Mouse (Mus musculus) forebrain, embryonic 12.5 days (tissue): ENCODE data around the gene Vipr1. TPM values are rescaled to one million over a fixed set of nuclear protein-coding genes. Genes with fewer than 3 reads are reported as not detected.

Experiments
- ATAC-seq: fragments of 200-750 bp; cut with Nextera tagmentation; 2 replicates; pipeline ENCODE4 v1.8.0; 2017; ENCODE audit warnings: moderate TSS enrichment; ENCODE audit not compliant: low FRiP score
- H3K27ac ChIP-seq: fragments of 300-500 bp; sonication (generic); 2 replicates; pipeline ENCODE4 v1.5.1; 2016; ENCODE audit warnings: mild to moderate bottlenecking
- H3K27me3 ChIP-seq: fragments of 300-500 bp; sonication (generic); 2 replicates; pipeline ENCODE4 v1.6.1; 2016; ENCODE audit warnings: mild to moderate bottlenecking
- H3K36me3 ChIP-seq: fragments of 300-500 bp; sonication (generic); replicated peaks from 2 replicates; pipeline ENCODE4 v1.6.1; 2016; ENCODE audit warnings: mild to moderate bottlenecking
- H3K4me1 ChIP-seq: fragments of 300-500 bp; sonication (generic); 2 replicates; pipeline ENCODE4 v1.6.1; 2016
- H3K4me2 ChIP-seq: fragments of 300-500 bp; sonication (generic); 2 replicates; pipeline ENCODE4 v1.6.1; 2016; ENCODE audit warnings: mild to moderate bottlenecking, moderate library complexity
- H3K4me3 ChIP-seq: fragments of 300-500 bp; sonication (generic); replicated peaks from 2 replicates; pipeline ENCODE4 v1.5.1; 2016; ENCODE audit warnings: mild to moderate bottlenecking
- H3K9ac ChIP-seq: fragments of 300-500 bp; sonication (generic); 2 replicates; pipeline ENCODE4 v1.6.1; 2016; ENCODE audit warnings: mild to moderate bottlenecking
- H3K9me3 ChIP-seq: fragments of 300-500 bp; sonication (generic); 2 replicates; pipeline ENCODE4 v1.6.1; 2016
- WGBS: fragments of 180-500 bp; shearing (Covaris S2); methylation state at CpG from one replicate; pipeline ENCODE4 v1.1.7; 2016; 5-methylcytosine and 5-hydroxymethylcytosine counted together
- polyA plus RNA-seq: library from polyadenylated mRNA; unstranded; fragments of >200 nt; fragmentation: Nextera tagmentation; extraction: Ambion mirVana; gene quantifications from 2 replicates; pipeline ENCODE4 v1.2.1, GENCODE M21; 2016

Gene Vipr1
- polyA plus RNA-seq, 1 experiment from 2014 or later: 0.50 TPM

DNA sequence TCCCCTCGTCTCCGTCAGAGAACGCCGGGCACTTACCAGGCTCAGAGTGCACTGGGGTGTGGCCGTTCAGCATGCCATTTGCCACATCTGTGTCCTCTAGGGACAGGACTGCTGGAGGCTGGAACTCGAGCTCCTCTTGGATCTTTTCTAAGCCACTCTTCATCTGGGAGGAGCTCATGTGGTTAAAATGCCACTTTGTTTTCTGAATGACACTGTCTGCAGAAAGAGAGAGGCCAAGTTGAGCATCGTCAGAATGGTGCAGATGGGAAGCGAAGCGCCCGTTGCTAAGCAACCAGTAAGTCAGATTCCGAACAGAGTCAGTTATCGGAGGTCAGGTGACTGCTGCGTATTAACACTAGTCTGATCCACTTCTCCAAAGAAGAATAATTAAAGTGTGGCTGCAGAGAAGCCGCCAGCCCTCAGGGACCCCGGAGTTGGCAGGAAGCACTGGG lies 47.7 kb downstream of the Vipr1 start:
- no peaks in the 10 kb centered on the region for H3K9me3 ChIP-seq
- ATAC-seq: peak; percentile 88
- H3K4me1 ChIP-seq: peaks cover 21% of the 10 kb centered on the region
- no peaks in the 10 kb centered on the region for H3K27me3 ChIP-seq
- peak overlapping the region; percentile 73 for H3K27ac ChIP-seq
- no peak overlapping the region for H3K9ac ChIP-seq
- H3K4me3 ChIP-seq: no peak overlapping the region
- peaks cover 74% of the 10 kb centered on the region for H3K36me3 ChIP-seq
- WGBS: 64% methylated on average over 15 of the region's 15 CpGs
- H3K4me2 ChIP-seq: peak overlapping the region; percentile 27; the same call in 1 of the 2 replicates

DNA sequence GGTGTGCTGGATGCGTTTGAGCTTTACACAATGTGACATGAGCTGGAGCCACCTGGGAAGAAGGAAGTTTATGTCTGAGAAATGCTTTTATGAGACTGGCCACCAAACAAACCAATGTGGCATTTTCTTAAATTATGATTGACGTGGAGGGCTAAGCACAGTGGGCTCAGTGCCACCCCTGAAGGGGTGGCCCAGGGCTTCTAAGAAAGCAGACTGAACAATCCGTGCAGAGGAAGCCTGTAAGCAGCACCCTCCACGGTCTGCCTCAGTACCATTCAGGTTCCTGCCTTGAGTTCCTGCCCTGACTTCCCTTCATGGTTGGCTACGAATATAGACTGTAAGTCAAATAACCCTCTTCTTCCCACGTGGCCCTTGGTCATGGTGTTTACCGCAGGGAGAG lies 48.2 kb downstream of the Vipr1 start:
- H3K4me1 ChIP-seq: peaks cover 21% of the 10 kb centered on the region
- no peaks in the 10 kb centered on the region for H3K9me3 ChIP-seq
- H3K4me2 ChIP-seq: no peak overlapping the region
- no peak overlapping the region for H3K9ac ChIP-seq
- H3K36me3 ChIP-seq: peaks cover 74% of the 10 kb centered on the region
- 83% methylated on average over 7 of the region's 7 CpGs for WGBS
- H3K4me3 ChIP-seq: no peak overlapping the region
- H3K27me3 ChIP-seq: no peaks in the 10 kb centered on the region
- ATAC-seq: no peak
- H3K27ac ChIP-seq: peak overlapping the region; percentile 73

- H3K9ac ChIP-seq: no peak overlapping the region
- H3K36me3 ChIP-seq: peaks cover 69% of the 10 kb centered on the region
- no peak overlapping the region for H3K27ac ChIP-seq
- no peak overlapping the region for H3K4me2 ChIP-seq
- no peak overlapping the region for H3K4me3 ChIP-seq
- no peaks in the 10 kb centered on the region for H3K27me3 ChIP-seq
- ATAC-seq: no peak
- H3K9me3 ChIP-seq: no peaks in the 10 kb centered on the region
- WGBS: 81% methylated on average over 12 of the region's 12 CpGs
- peaks cover 19% of the 10 kb centered on the region for H3K4me1 ChIP-seq
These were observed 52.2 kb downstream of the Vipr1 start for GRCm38 (mm10) chr9:121694736-121695135.

GRCm38 (mm10) chr9:121696626-121697025 lies 54.1 kb downstream of the Vipr1 start:
- Histone ChIP-seq H3K9me3 (no peaks in the 10 kb centered on the region), H3K9ac (no peak overlapping the region), H3K4me3 (no peak overlapping the region), H3K4me1 (no peaks in the 10 kb centered on the region), H3K36me3 (peaks cover 55% of the 10 kb centered on the region), H3K27ac (no peak overlapping the region), H3K27me3 (no peaks in the 10 kb centered on the region), H3K4me2 (no peak overlapping the region)
- ATAC-seq: no peak
- WGBS: 98% methylated on average over 9 of the region's 9 CpGs

DNA sequence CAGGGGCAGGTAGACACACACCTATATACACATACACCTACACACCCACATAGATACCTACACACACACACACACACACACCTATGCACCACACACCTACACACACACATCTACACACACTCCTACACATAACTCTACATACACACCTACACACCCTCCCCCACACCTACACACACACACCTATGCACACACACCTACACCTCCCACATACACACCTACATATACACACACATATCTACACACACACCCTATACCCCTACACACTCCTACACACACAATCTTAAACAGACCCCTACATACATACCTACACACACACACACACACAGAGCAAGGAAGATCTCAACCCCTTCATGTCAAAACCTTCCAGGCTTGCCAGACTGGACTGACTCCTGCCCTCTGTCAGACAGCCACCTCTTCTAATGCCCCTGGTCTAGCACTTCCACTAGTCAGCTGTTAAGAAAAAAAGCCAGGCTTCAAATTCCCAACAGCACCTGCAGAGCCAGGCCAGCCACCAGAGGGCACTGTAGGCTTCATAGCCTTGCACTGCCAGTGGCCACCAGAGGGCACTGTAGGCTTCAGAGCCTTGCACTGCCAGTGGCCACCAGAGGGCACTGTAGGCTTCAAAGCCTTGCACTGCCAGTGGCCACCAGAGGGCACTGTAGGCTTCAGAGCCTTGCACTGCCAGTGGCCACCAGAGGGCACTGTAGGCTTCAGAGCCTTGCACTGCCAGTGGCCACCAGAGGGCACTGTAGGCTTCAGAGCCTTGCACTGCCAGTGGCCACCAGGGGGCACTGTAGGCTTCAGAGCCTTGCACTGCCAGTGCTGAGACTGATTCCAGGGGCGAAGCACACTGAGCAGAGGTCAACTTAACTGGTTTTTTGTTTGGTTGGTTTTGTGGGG lies 54.9 kb downstream of the Vipr1 start:
- H3K4me1 ChIP-seq: no peaks in the 10 kb centered on the region
- H3K27me3 ChIP-seq: no peaks in the 10 kb centered on the region
- no peak overlapping the region for H3K9ac ChIP-seq
- no peaks in the 10 kb centered on the region for H3K9me3 ChIP-seq
- no peak overlapping the region for H3K27ac ChIP-seq
- ATAC-seq: 0 out of 2 replicates have a peak, but pooled peaks have one; percentile 30
- peaks cover 52% of the 10 kb centered on the region for H3K36me3 ChIP-seq
- H3K4me2 ChIP-seq: no peak overlapping the region
- 100% methylated on average over 1 of the region's 1 CpGs for WGBS
- H3K4me3 ChIP-seq: no peak overlapping the region

GRCm38 (mm10) chr9:121704261-121704645 lies 61.7 kb downstream of the Vipr1 start:
- WGBS: 42% methylated on average over 11 of the region's 11 CpGs
- Histone ChIP-seq H3K27ac (no peak overlapping the region), H3K9ac (peak overlapping the region; percentile 87), H3K27me3 (0 out of 2 replicates have a peak, but pooled peaks cover 5% of the 10 kb centered on the region), H3K4me2 (peak overlapping the region; percentile 93), H3K9me3 (no peaks in the 10 kb centered on the region), H3K4me3 (peak overlapping the region; percentile 92), H3K36me3 (peaks cover 8% of the 10 kb centered on the region), H3K4me1 (peaks cover 20% of the 10 kb centered on the region)
- ATAC-seq: 0 out of 2 replicates have a peak, but pooled peaks have one; percentile 1

- Histone ChIP-seq H3K9ac (peak within 1 kb of the TSS; percentile 87), H3K9me3 (no peaks in the 10 kb centered on the region), H3K4me1 (peaks cover 23% of the 10 kb centered on the region), H3K27ac (peak within 1 kb of the TSS; percentile 79), H3K4me2 (peak within 1 kb of the TSS; percentile 93), H3K36me3 (peaks cover 4% of the 10 kb centered on the region; the same call in 1 of the 2 replicates), H3K27me3 (0 out of 2 replicates have a peak, but pooled peaks cover 5% of the 10 kb centered on the region), H3K4me3 (peak within 1 kb of the TSS; percentile 92)
- WGBS: 1% methylated on average over 65 of the region's 69 CpGs
- ATAC-seq: peak; percentile 98
These were observed 62.4 kb downstream of the Vipr1 start, which contains the start of gene Sec22c for GRCm38 (mm10) chr9:121704646-121705625. Gene Sec22c, minus strand, starts transcription at chr9:121705490.

GRCm38 (mm10) chr9:121706029-121706675 lies 63.6 kb downstream of the Vipr1 start:
- Histone ChIP-seq H3K4me2 (peak overlapping the region; percentile 93; the same call in 1 of the 2 replicates), H3K9me3 (no peaks in the 10 kb centered on the region), H3K27me3 (0 out of 2 replicates have a peak, but pooled peaks cover 5% of the 10 kb centered on the region), H3K9ac (peak overlapping the region; percentile 87; the same call in 1 of the 2 replicates), H3K27ac (no peak overlapping the region), H3K4me3 (no peak overlapping the region), H3K4me1 (peaks cover 29% of the 10 kb centered on the region), H3K36me3 (no peaks in the 10 kb centered on the region)
- ATAC-seq: no peak
- 83% methylated on average over 6 of the region's 6 CpGs for WGBS

DNA sequence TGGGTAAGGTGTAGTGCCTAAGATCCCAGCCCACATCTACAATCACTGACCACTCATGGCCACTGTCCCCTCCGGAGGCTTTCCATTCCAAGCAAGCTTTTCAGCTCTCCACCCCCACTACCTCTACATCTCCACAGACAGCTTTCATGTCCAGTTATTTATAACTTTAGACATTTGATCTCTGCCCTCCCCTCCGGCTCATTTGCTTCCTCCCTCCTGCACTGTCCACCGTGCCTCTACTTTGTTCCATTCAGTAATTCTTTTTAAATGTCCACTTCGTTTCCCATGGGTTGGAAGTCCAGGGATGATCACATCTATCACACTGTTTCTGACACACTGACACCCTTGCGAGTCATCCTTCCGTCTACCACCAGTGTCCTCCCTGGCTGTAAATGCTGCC lies 65.3 kb downstream of the Vipr1 start:
- no peaks in the 10 kb centered on the region for H3K9me3 ChIP-seq
- H3K27me3 ChIP-seq: 0 out of 2 replicates have a peak, but pooled peaks cover 5% of the 10 kb centered on the region
- peaks cover 40% of the 10 kb centered on the region for H3K4me1 ChIP-seq
- no peak overlapping the region for H3K9ac ChIP-seq
- H3K36me3 ChIP-seq: 0 out of 2 replicates have a peak, but pooled peaks cover 6% of the 10 kb centered on the region
- H3K4me2 ChIP-seq: no peak overlapping the region
- 83% methylated on average over 6 of the region's 6 CpGs for WGBS
- no peak overlapping the region for H3K4me3 ChIP-seq
- H3K27ac ChIP-seq: no peak overlapping the region
- ATAC-seq: no peak

- Histone ChIP-seq H3K27me3 (0 out of 2 replicates have a peak, but pooled peaks cover 5% of the 10 kb centered on the region), H3K9ac (no peak overlapping the region), H3K4me3 (no peak overlapping the region), H3K9me3 (no peaks in the 10 kb centered on the region), H3K36me3 (peaks cover 15% of the 10 kb centered on the region; the same call in 1 of the 2 replicates), H3K4me2 (no peak overlapping the region), H3K4me1 (peaks cover 36% of the 10 kb centered on the region), H3K27ac (no peak overlapping the region)
- 69% methylated on average over 7 of the region's 7 CpGs for WGBS
- no peak for ATAC-seq
These were observed 66.3 kb downstream of the Vipr1 start for GRCm38 (mm10) chr9:121708506-121709486.
